Mouse (Mus musculus) liver, adult 2 months (tissue): ENCODE measurements at regions not wholly inside any gene's neighbourhood (a gene's known extent, or its start where the extent isn't known, plus 50 kb on each side); places are given as distances from the start of the nearest gene placed in this dataset.
A peak's percentile ranks its signal among the peaks of the same experiment; 100 is the strongest.

Experiments
- DNase-seq: peaks from one replicate; pipeline ENCODE4 v3.0.0-alpha.2; 2011; ENCODE audit warnings: low read depth, low spot score; ENCODE audit errors: extremely low read depth
- H3K27ac ChIP-seq: fragments of 200-500 bp; replicated peaks from 2 replicates; pipeline ENCODE4 v1.5.1; 2012; ENCODE audit warnings: low read depth, mild to moderate bottlenecking, control low read depth, inconsistent platforms, low read length; ENCODE audit not compliant: insufficient read depth
- H3K27me3 ChIP-seq: fragments of 200-500 bp; 2 replicates; pipeline ENCODE4 v1.6.1; 2012; ENCODE audit warnings: mild to moderate bottlenecking, moderate library complexity, low read length, inconsistent platforms; ENCODE audit not compliant: control insufficient read depth, insufficient read depth
- H3K36me3 ChIP-seq: fragments of 200-500 bp; 2 replicates; pipeline ENCODE4 v1.6.1; 2012; ENCODE audit warnings: low read length, inconsistent platforms; ENCODE audit not compliant: control insufficient read depth, insufficient read depth
- H3K4me1 ChIP-seq: fragments of 200-500 bp; 2 replicates; pipeline ENCODE4 v1.6.1; 2011; ENCODE audit warnings: low read length; ENCODE audit not compliant: control insufficient read depth, insufficient read depth
- H3K4me3 ChIP-seq: fragments of 200-500 bp; 2 replicates; pipeline ENCODE4 v1.5.1; 2011; ENCODE audit warnings: low read depth, mild to moderate bottlenecking, control low read depth, low read length, moderate library complexity; ENCODE audit not compliant: insufficient read depth
- H3K79me2 ChIP-seq: fragments of 200-500 bp; 2 replicates; pipeline ENCODE4 v1.6.1; 2012; ENCODE audit warnings: inconsistent platforms, mild to moderate bottlenecking, low read length, moderate library complexity; ENCODE audit not compliant: control insufficient read depth, insufficient read depth
- H3K9ac ChIP-seq: fragments of 200-500 bp; 2 replicates; pipeline ENCODE4 v1.6.1; 2012; ENCODE audit warnings: low read depth, mild to moderate bottlenecking, control low read depth, inconsistent platforms, low read length
- CTCF ChIP-seq: fragments of 200-500 bp; IDR thresholded peaks from 2 replicates; pipeline ENCODE4 v1.5.1; 2011; ENCODE audit warnings: low read depth, low read length, control low read depth
- POLR2A ChIP-seq: fragments of 200-500 bp; IDR thresholded peaks from 2 replicates; pipeline ENCODE4 v1.6.1; 2011; ENCODE audit warnings: low read length, control low read depth; ENCODE audit not compliant: insufficient read depth; ENCODE audit errors: extremely low read depth
- WGBS: fragments of 180-500 bp; shearing (Covaris S2); methylation state at CpG from one replicate; pipeline ENCODE4 v1.1.7; 2018; 5-methylcytosine and 5-hydroxymethylcytosine counted together

DNA sequence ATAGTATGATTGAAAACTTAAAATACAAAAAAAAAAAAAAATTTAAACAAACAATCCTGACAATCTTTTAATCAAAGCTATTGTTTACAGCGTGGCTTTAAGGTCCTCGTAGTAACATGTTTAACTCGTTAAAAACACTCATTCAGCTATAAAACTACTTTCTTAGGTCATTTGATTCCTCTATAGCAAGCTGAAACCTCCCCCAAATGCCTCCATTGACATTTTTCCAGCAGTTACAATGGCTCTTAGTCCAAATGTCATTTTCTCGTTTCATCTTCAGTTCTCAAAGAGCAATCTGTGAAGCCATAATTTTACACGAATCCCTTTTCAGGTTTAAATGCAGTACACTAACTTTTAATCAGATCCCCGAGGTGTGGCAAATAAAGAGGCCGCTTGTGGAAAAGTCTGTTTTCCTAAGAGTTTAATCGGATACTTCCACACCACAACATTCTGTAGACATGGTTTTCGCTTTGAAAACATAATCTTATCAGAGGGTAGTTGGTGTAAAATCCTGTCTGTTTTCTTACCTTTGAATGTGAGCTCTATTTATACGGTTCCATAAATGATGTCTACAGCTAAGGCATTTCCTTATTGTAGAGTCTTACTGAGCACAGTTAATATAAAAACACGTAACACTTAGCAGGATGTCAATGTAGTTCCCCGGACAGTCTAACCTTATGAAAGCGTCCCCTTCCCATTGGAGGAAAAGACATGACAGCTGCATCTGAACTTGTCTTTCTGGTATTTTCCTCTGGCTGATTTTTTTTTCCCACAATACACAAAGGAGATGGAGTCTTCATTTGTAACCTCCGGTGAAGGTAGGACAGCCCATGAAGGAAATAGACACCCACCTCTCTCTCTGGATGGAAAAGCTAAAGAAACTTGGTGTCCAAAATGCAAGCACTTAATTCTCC, 69.6 kb upstream of the BC052040 start:
- 92% methylated on average over 14 of the region's 14 CpGs for WGBS
- Histone ChIP-seq H3K27ac (no peak overlapping the region), H3K36me3 (no peaks in the 10 kb centered on the region), H3K9ac (no peak overlapping the region), H3K27me3 (no peaks in the 10 kb centered on the region), H3K79me2 (no peaks in the 10 kb centered on the region), H3K4me3 (no peak overlapping the region), H3K4me1 (0 out of 2 replicates have a peak, but pooled peaks cover 3% of the 10 kb centered on the region)
- no peak for DNase-seq
- TF ChIP-seq POLR2A: no peak
- TF ChIP-seq CTCF: no peak

- no peak overlapping the region for H3K9ac ChIP-seq
- H3K4me1 ChIP-seq: 0 out of 2 replicates have a peak, but pooled peaks cover 3% of the 10 kb centered on the region
- DNase-seq: no peak
- 90% methylated on average over 8 of the region's 8 CpGs for WGBS
- no peak for TF ChIP-seq CTCF
- TF ChIP-seq POLR2A: no peak
- no peaks in the 10 kb centered on the region for H3K27me3 ChIP-seq
- no peaks in the 10 kb centered on the region for H3K79me2 ChIP-seq
- no peak overlapping the region for H3K27ac ChIP-seq
- H3K36me3 ChIP-seq: no peaks in the 10 kb centered on the region
- H3K4me3 ChIP-seq: no peak overlapping the region
Observed at GRCm38 (mm10) chr2:115512891-115513290, 68.6 kb upstream of the BC052040 start.

GRCm38 (mm10) chr2:115513774-115514231, 67.7 kb upstream of the BC052040 start:
- Histone ChIP-seq H3K27ac (no peak overlapping the region), H3K79me2 (no peaks in the 10 kb centered on the region), H3K4me1 (0 out of 2 replicates have a peak, but pooled peaks cover 3% of the 10 kb centered on the region), H3K27me3 (no peaks in the 10 kb centered on the region), H3K9ac (no peak overlapping the region), H3K4me3 (no peak overlapping the region), H3K36me3 (no peaks in the 10 kb centered on the region)
- 35% methylated on average over 8 of the region's 8 CpGs for WGBS
- DNase-seq: peak; percentile 70
- TF ChIP-seq POLR2A (no peak), CTCF (no peak)

GRCm38 (mm10) chr2:115514831-115515428, 66.6 kb upstream of the BC052040 start:
- Histone ChIP-seq H3K4me3 (no peak overlapping the region), H3K27ac (no peak overlapping the region), H3K36me3 (no peaks in the 10 kb centered on the region), H3K27me3 (no peaks in the 10 kb centered on the region), H3K4me1 (0 out of 2 replicates have a peak, but pooled peaks cover 3% of the 10 kb centered on the region), H3K9ac (no peak overlapping the region), H3K79me2 (no peaks in the 10 kb centered on the region)
- WGBS: 22% methylated on average over 9 of the region's 9 CpGs
- peak; percentile 39 for TF ChIP-seq CTCF
- no peak for TF ChIP-seq POLR2A
- DNase-seq: peak; percentile 52

DNA sequence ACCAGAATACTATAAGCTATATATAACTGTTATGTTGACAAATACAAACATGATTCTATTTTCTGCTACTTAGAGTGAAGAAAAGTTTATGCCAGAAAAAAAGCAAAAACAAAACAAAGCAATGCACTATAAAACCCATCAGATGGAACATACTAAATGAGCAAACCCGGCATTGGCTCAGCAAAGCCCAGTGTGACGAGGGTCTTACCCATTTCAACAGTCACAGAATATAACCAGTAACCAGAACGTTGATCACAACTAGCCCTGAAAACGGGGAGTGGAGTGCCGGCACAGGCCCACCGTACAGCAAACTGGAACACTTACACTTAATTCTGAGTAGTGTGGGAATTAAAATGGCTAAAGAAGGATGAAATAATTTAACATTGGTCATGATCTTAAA, 66.0 kb upstream of the BC052040 start:
- H3K27ac ChIP-seq: no peak overlapping the region
- peaks cover 6% of the 10 kb centered on the region; the same call in 1 of the 2 replicates for H3K4me1 ChIP-seq
- H3K4me3 ChIP-seq: no peak overlapping the region
- H3K9ac ChIP-seq: no peak overlapping the region
- H3K36me3 ChIP-seq: no peaks in the 10 kb centered on the region
- H3K79me2 ChIP-seq: no peaks in the 10 kb centered on the region
- WGBS: 81% methylated on average over 6 of the region's 6 CpGs
- no peaks in the 10 kb centered on the region for H3K27me3 ChIP-seq
- no peak for DNase-seq
- TF ChIP-seq POLR2A (no peak), CTCF (no peak)
